Mouse (Mus musculus): ENCODE results near the gene Peli1. TPM values are rescaled to one million over a fixed set of nuclear protein-coding genes. Genes with fewer than 3 reads are reported as not detected.

Peli1 gene
- polyA plus RNA-seq, 1 experiment: 69.2 TPM

GRCm38 (mm10) chr11:21115804-21116203, 24.7 kb downstream of the Peli1 start:
- no peak for DNase-seq (ENCODE audit: low read depth)
- TF ChIP-seq POLR2A (IDR thresholded peaks at IDR 0.05; ENCODE audit: borderline replicate concordance, extremely low read depth, insufficient read depth, insufficient read length, poor library complexity, severe bottlenecking) (no peak), CTCF (IDR thresholded peaks at IDR 0.05; ENCODE audit: borderline replicate concordance, extremely low read depth, insufficient read depth, insufficient read length) (no peak)

DNA sequence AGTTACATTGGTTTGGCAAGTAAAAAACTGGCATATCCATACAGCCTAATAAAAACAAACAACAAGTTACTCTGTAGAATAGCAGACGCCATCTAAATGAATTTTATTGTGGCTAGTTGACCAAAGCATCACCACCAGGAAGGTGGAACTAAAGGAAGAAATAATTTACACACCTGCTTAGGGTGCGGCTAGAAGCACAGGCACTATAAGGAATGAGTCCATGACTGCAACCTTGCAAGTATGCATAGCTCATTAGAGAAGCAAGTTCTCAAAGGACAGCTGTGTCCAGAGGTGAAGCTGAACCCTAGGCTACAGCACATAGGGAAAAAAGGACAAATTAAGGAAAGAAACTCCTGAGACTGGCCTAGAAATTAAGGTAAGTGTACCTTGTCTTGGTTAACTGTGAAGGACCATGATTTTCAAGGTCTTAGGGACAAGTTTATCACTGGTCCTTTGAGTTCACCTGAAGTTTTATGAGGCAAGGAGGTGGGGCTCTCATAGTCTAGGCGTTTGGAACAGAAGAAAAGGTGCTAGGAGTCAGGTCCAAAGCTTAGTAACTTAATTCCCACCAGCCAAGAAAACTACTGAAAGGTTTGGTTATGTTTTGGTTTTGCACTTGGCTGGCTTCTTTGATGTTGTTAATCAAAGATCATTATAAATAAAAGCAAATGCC, 25.7 kb downstream of the Peli1 start:
- TF ChIP-seq POLR2A (IDR thresholded peaks at IDR 0.05; ENCODE audit: borderline replicate concordance, extremely low read depth, insufficient read depth, insufficient read length, poor library complexity, severe bottlenecking): no peak
- TF ChIP-seq CTCF (IDR thresholded peaks at IDR 0.05; ENCODE audit: borderline replicate concordance, extremely low read depth, insufficient read depth, insufficient read length): no peak
- DNase-seq (ENCODE audit: low read depth): no peak

DNA sequence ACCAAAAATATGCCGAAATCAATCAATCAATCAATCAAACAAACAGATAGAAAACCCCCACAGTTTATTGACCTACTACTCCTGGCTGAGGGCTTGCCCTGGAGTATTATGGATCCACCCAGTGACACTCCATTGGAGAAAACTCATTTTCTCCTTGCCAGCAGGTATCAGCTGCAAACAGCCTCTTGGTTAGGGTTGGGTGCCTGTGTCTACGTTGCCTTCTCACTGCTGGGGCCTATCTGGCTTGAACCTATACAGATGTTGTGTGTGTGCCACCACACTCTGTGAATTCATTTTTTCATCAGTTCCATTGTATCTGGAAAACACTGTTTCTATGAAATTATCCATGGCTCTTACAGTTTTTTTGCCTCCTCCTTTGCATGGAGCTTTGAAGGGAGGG, 30.6 kb downstream of the Peli1 start:
- TF ChIP-seq CTCF (IDR thresholded peaks at IDR 0.05; ENCODE audit: borderline replicate concordance, extremely low read depth, insufficient read depth, insufficient read length) (no peak), POLR2A (IDR thresholded peaks at IDR 0.05; ENCODE audit: borderline replicate concordance, extremely low read depth, insufficient read depth, insufficient read length, poor library complexity, severe bottlenecking) (no peak)
- no peak for DNase-seq (ENCODE audit: low read depth)

DNA sequence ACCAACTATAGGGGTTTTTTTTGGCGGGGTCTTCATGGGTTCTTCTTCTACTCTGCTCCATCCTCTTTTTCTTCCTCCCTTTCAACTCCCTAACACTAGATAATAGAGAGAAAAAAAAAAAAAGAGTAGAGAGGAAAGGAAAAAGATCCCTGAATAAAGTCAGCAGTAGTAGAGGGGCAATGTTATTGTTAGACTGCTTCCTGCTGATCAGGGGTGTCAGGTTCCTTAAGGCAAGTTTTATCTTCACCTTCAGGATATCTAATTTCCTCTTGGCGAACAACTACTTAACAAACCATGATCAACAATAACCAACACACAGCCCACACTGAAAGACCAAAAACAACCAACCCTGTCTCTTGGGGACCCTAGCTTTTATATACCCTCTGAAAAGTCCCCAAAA, 31.3 kb downstream of the Peli1 start:
- no peak for TF ChIP-seq POLR2A (IDR thresholded peaks at IDR 0.05; ENCODE audit: borderline replicate concordance, extremely low read depth, insufficient read depth, insufficient read length, poor library complexity, severe bottlenecking)
- no peak for TF ChIP-seq CTCF (IDR thresholded peaks at IDR 0.05; ENCODE audit: borderline replicate concordance, extremely low read depth, insufficient read depth, insufficient read length)
- DNase-seq (ENCODE audit: low read depth): no peak

GRCm38 (mm10) chr11:21131692-21132091, 40.6 kb downstream of the Peli1 start:
- no peak for DNase-seq (ENCODE audit: low read depth)
- TF ChIP-seq POLR2A (IDR thresholded peaks at IDR 0.05; ENCODE audit: borderline replicate concordance, extremely low read depth, insufficient read depth, insufficient read length, poor library complexity, severe bottlenecking) (no peak), CTCF (IDR thresholded peaks at IDR 0.05; ENCODE audit: borderline replicate concordance, extremely low read depth, insufficient read depth, insufficient read length) (no peak)

- TF ChIP-seq CTCF (IDR thresholded peaks at IDR 0.05; ENCODE audit: borderline replicate concordance, extremely low read depth, insufficient read depth, insufficient read length): no peak
- no peak for TF ChIP-seq POLR2A (IDR thresholded peaks at IDR 0.05; ENCODE audit: borderline replicate concordance, extremely low read depth, insufficient read depth, insufficient read length, poor library complexity, severe bottlenecking)
- no peak for DNase-seq (ENCODE audit: low read depth)
These were observed 43.9 kb downstream of the Peli1 start for GRCm38 (mm10) chr11:21134875-21135451.

DNA sequence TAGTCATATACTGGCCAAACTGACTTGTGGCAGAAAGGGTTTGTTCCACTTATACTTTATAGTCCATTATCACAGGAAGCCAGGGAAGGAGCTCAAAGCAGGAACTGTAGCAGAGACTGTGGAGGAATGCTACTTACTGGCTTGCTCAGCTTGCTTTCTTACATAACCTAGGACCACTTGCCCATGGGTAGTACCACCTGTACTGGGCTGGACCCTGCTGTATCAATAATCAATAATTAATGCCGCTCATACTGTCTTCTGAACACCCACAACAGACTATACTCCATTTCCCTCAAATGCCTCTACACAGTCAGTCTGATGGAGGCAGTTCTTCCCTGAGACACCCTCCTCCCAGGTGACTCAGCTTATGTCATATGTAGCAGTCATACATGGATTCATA, 48.4 kb downstream of the Peli1 start:
- TF ChIP-seq POLR2A (IDR thresholded peaks at IDR 0.05; ENCODE audit: borderline replicate concordance, extremely low read depth, insufficient read depth, insufficient read length, poor library complexity, severe bottlenecking): no peak
- no peak for TF ChIP-seq CTCF (IDR thresholded peaks at IDR 0.05; ENCODE audit: borderline replicate concordance, extremely low read depth, insufficient read depth, insufficient read length)
- DNase-seq (ENCODE audit: low read depth): no peak

DNA sequence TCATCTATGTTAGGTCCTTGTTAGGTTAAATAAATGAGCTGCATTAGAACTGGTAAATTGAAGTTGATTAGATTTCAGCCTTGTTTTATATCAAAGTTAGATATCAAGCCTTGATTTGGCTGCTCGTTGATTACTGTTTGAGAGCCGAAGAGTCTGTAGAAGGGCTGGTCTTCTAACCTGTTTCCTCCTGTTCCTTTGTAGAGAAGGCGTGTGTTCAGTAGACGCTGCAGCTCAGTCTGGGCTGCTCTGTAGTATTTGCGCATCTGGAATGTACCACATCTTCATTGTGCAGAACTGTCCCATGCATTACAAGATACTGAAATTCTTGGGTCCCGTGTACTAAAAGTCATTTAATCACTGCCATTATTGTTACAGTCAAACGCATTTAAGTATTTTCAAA, 50.2 kb downstream of the Peli1 start:
- no peak for DNase-seq (ENCODE audit: low read depth)
- no peak for TF ChIP-seq POLR2A (IDR thresholded peaks at IDR 0.05; ENCODE audit: borderline replicate concordance, extremely low read depth, insufficient read depth, insufficient read length, poor library complexity, severe bottlenecking)
- TF ChIP-seq CTCF (IDR thresholded peaks at IDR 0.05; ENCODE audit: borderline replicate concordance, extremely low read depth, insufficient read depth, insufficient read length): no peak

GRCm38 (mm10) chr11:21141755-21142154, 50.7 kb downstream of the Peli1 start:
- TF ChIP-seq CTCF (IDR thresholded peaks at IDR 0.05; ENCODE audit: borderline replicate concordance, extremely low read depth, insufficient read depth, insufficient read length) (no peak), POLR2A (IDR thresholded peaks at IDR 0.05; ENCODE audit: borderline replicate concordance, extremely low read depth, insufficient read depth, insufficient read length, poor library complexity, severe bottlenecking) (no peak)
- DNase-seq (ENCODE audit: low read depth): no peak

DNA sequence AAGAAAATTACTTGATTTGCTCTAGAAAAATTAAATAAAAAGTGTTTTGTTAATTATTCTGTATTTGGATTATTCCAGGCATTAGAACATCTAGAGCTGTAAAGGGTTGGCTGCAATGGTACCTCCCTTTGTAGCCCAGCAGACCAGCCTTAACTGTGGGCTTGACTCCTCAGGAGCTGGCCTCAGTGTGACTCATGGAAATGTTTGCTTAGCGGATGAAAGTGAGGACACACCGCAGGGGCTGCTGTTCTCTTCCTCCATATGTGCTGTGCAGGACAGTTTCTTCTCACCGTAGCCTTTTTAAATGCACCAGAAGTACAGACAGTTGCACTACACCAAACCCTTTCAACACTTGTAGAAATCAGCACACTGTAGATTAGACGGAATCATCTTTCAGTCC, 58.4 kb downstream of the Peli1 start:
- no peak for DNase-seq (ENCODE audit: low read depth)
- TF ChIP-seq CTCF (IDR thresholded peaks at IDR 0.05; ENCODE audit: borderline replicate concordance, extremely low read depth, insufficient read depth, insufficient read length): no peak
- no peak for TF ChIP-seq POLR2A (IDR thresholded peaks at IDR 0.05; ENCODE audit: borderline replicate concordance, extremely low read depth, insufficient read depth, insufficient read length, poor library complexity, severe bottlenecking)

GRCm38 (mm10) chr11:21150316-21150715, 59.2 kb downstream of the Peli1 start:
- TF ChIP-seq CTCF (IDR thresholded peaks at IDR 0.05; ENCODE audit: borderline replicate concordance, extremely low read depth, insufficient read depth, insufficient read length): no peak
- TF ChIP-seq POLR2A (IDR thresholded peaks at IDR 0.05; ENCODE audit: borderline replicate concordance, extremely low read depth, insufficient read depth, insufficient read length, poor library complexity, severe bottlenecking): no peak
- DNase-seq (ENCODE audit: low read depth): no peak

- TF ChIP-seq CTCF (IDR thresholded peaks at IDR 0.05; ENCODE audit: borderline replicate concordance, extremely low read depth, insufficient read depth, insufficient read length): no peak
- no peak for TF ChIP-seq POLR2A (IDR thresholded peaks at IDR 0.05; ENCODE audit: borderline replicate concordance, extremely low read depth, insufficient read depth, insufficient read length, poor library complexity, severe bottlenecking)
- DNase-seq (ENCODE audit: low read depth): no peak
These were observed 60.6 kb downstream of the Peli1 start for GRCm38 (mm10) chr11:21151672-21152071.

All from brain, embryonic 14.5 days (tissue).